Mouse (Mus musculus): ENCODE results near the gene Nckap5. TPM values are rescaled to one million over a fixed set of nuclear protein-coding genes. Genes with fewer than 3 reads are reported as not detected.

Gene Nckap5
- polyA plus RNA-seq, 1 experiment from 2014 or later, result 2.7 TPM

- no peak overlapping the region for H3K4me2 ChIP-seq (ENCODE audit: low read depth, severe bottlenecking)
- no peak for ATAC-seq (ENCODE audit: insufficient number of reproducible peaks, low FRiP score, low TSS enrichment, low read depth)
- no peaks in the 10 kb centered on the region for H3K27me3 ChIP-seq (ENCODE audit: control insufficient read depth, insufficient read depth, low read length)
- no peaks in the 10 kb centered on the region for H3K9me3 ChIP-seq (ENCODE audit: control insufficient read depth, low read length)
- H3K4me3 ChIP-seq (ENCODE audit: low read depth, low read length), result no peak overlapping the region
- no peak overlapping the region for H3K9ac ChIP-seq (ENCODE audit: low read length)
- no peak overlapping the region for H3K27ac ChIP-seq (replicated peaks; ENCODE audit: low read depth, low read length)
- DNase-seq (ENCODE audit: low spot score), result no peak
- no peaks in the 10 kb centered on the region for H3K36me3 ChIP-seq (ENCODE audit: control insufficient read depth, insufficient read depth, low read length)
- 92% methylated on average over 1 of the region's 1 CpGs for WGBS
- no peaks in the 10 kb centered on the region; the same call in 1 of the 2 replicates for H3K4me1 ChIP-seq (ENCODE audit: control insufficient read depth, insufficient read depth, low read length)
Observed at GRCm38 (mm10) chr1:126679348-126679747, 151.3 kb downstream of the Nckap5 start.

GRCm38 (mm10) chr1:126677280-126677679, 153.3 kb downstream of the Nckap5 start:
- H3K4me1 ChIP-seq (ENCODE audit: control insufficient read depth, insufficient read depth, low read length), result no peaks in the 10 kb centered on the region
- no peaks in the 10 kb centered on the region for H3K36me3 ChIP-seq (ENCODE audit: control insufficient read depth, insufficient read depth, low read length)
- DNase-seq (ENCODE audit: low spot score) (no peak), ATAC-seq (ENCODE audit: insufficient number of reproducible peaks, low FRiP score, low TSS enrichment, low read depth) (no peak)
- no peaks in the 10 kb centered on the region for H3K27me3 ChIP-seq (ENCODE audit: control insufficient read depth, insufficient read depth, low read length)
- H3K27ac ChIP-seq (replicated peaks; ENCODE audit: low read depth, low read length), result no peak overlapping the region
- 19% methylated on average over 4 of the region's 4 CpGs for WGBS
- H3K4me2 ChIP-seq (ENCODE audit: low read depth, severe bottlenecking), result no peak overlapping the region
- no peaks in the 10 kb centered on the region for H3K9me3 ChIP-seq (ENCODE audit: control insufficient read depth, low read length)
- H3K9ac ChIP-seq (ENCODE audit: low read length), result no peak overlapping the region
- H3K4me3 ChIP-seq (ENCODE audit: low read depth, low read length), result no peak overlapping the region

GRCm38 (mm10) chr1:126676769-126677168, 153.8 kb downstream of the Nckap5 start:
- Histone ChIP-seq H3K27ac (replicated peaks; ENCODE audit: low read depth, low read length) (no peak overlapping the region), H3K4me1 (ENCODE audit: control insufficient read depth, insufficient read depth, low read length) (no peaks in the 10 kb centered on the region), H3K9me3 (ENCODE audit: control insufficient read depth, low read length) (no peaks in the 10 kb centered on the region), H3K9ac (ENCODE audit: low read length) (no peak overlapping the region), H3K36me3 (ENCODE audit: control insufficient read depth, insufficient read depth, low read length) (no peaks in the 10 kb centered on the region), H3K4me2 (ENCODE audit: low read depth, severe bottlenecking) (no peak overlapping the region), H3K4me3 (ENCODE audit: low read depth, low read length) (no peak overlapping the region), H3K27me3 (ENCODE audit: control insufficient read depth, insufficient read depth, low read length) (no peaks in the 10 kb centered on the region)
- DNase-seq (ENCODE audit: low spot score) (no peak), ATAC-seq (ENCODE audit: insufficient number of reproducible peaks, low FRiP score, low TSS enrichment, low read depth) (no peak)
- WGBS, result 0% methylated on average over 1 of the region's 1 CpGs

GRCm38 (mm10) chr1:126675142-126675541, 155.5 kb downstream of the Nckap5 start:
- H3K27me3 ChIP-seq (ENCODE audit: control insufficient read depth, insufficient read depth, low read length), result no peaks in the 10 kb centered on the region
- H3K9me3 ChIP-seq (ENCODE audit: control insufficient read depth, low read length), result no peaks in the 10 kb centered on the region
- H3K36me3 ChIP-seq (ENCODE audit: control insufficient read depth, insufficient read depth, low read length), result no peaks in the 10 kb centered on the region
- WGBS, result 7% methylated on average over 1 of the region's 1 CpGs
- ATAC-seq (ENCODE audit: insufficient number of reproducible peaks, low FRiP score, low TSS enrichment, low read depth) (no peak), DNase-seq (ENCODE audit: low spot score) (no peak)
- H3K9ac ChIP-seq (ENCODE audit: low read length), result no peak overlapping the region
- H3K4me3 ChIP-seq (ENCODE audit: low read depth, low read length), result no peak overlapping the region
- H3K4me1 ChIP-seq (ENCODE audit: control insufficient read depth, insufficient read depth, low read length), result no peaks in the 10 kb centered on the region
- H3K27ac ChIP-seq (replicated peaks; ENCODE audit: low read depth, low read length), result no peak overlapping the region
- H3K4me2 ChIP-seq (ENCODE audit: low read depth, severe bottlenecking), result no peak overlapping the region

GRCm38 (mm10) chr1:126673238-126673637, 157.4 kb downstream of the Nckap5 start:
- no peaks in the 10 kb centered on the region for H3K9me3 ChIP-seq (ENCODE audit: control insufficient read depth, low read length)
- no peak overlapping the region for H3K4me2 ChIP-seq (ENCODE audit: low read depth, severe bottlenecking)
- no peak overlapping the region for H3K4me3 ChIP-seq (ENCODE audit: low read depth, low read length)
- no peak for ATAC-seq (ENCODE audit: insufficient number of reproducible peaks, low FRiP score, low TSS enrichment, low read depth)
- 91% methylated on average over 2 of the region's 2 CpGs for WGBS
- H3K36me3 ChIP-seq (ENCODE audit: control insufficient read depth, insufficient read depth, low read length), result no peaks in the 10 kb centered on the region
- H3K4me1 ChIP-seq (ENCODE audit: control insufficient read depth, insufficient read depth, low read length), result no peaks in the 10 kb centered on the region
- no peak overlapping the region for H3K9ac ChIP-seq (ENCODE audit: low read length)
- H3K27me3 ChIP-seq (ENCODE audit: control insufficient read depth, insufficient read depth, low read length), result no peaks in the 10 kb centered on the region
- no peak overlapping the region for H3K27ac ChIP-seq (replicated peaks; ENCODE audit: low read depth, low read length)
- no peak for DNase-seq (ENCODE audit: low spot score)

GRCm38 (mm10) chr1:126670507-126670906, 160.1 kb downstream of the Nckap5 start:
- ATAC-seq (ENCODE audit: insufficient number of reproducible peaks, low FRiP score, low TSS enrichment, low read depth), result no peak
- no peaks in the 10 kb centered on the region for H3K27me3 ChIP-seq (ENCODE audit: control insufficient read depth, insufficient read depth, low read length)
- 96% methylated on average over 3 of the region's 3 CpGs for WGBS
- H3K9ac ChIP-seq (ENCODE audit: low read length), result no peak overlapping the region
- no peak overlapping the region for H3K4me3 ChIP-seq (ENCODE audit: low read depth, low read length)
- no peaks in the 10 kb centered on the region for H3K9me3 ChIP-seq (ENCODE audit: control insufficient read depth, low read length)
- DNase-seq (ENCODE audit: low spot score), result no peak
- no peaks in the 10 kb centered on the region for H3K4me1 ChIP-seq (ENCODE audit: control insufficient read depth, insufficient read depth, low read length)
- H3K4me2 ChIP-seq (ENCODE audit: low read depth, severe bottlenecking), result no peak overlapping the region
- no peak overlapping the region for H3K27ac ChIP-seq (replicated peaks; ENCODE audit: low read depth, low read length)
- no peaks in the 10 kb centered on the region for H3K36me3 ChIP-seq (ENCODE audit: control insufficient read depth, insufficient read depth, low read length)

- no peak overlapping the region for H3K4me2 ChIP-seq (ENCODE audit: low read depth, severe bottlenecking)
- no peaks in the 10 kb centered on the region for H3K9me3 ChIP-seq (ENCODE audit: control insufficient read depth, low read length)
- H3K4me1 ChIP-seq (ENCODE audit: control insufficient read depth, insufficient read depth, low read length), result no peaks in the 10 kb centered on the region
- no peak overlapping the region for H3K9ac ChIP-seq (ENCODE audit: low read length)
- no peaks in the 10 kb centered on the region for H3K36me3 ChIP-seq (ENCODE audit: control insufficient read depth, insufficient read depth, low read length)
- no peaks in the 10 kb centered on the region for H3K27me3 ChIP-seq (ENCODE audit: control insufficient read depth, insufficient read depth, low read length)
- DNase-seq (ENCODE audit: low spot score), result no peak
- no peak overlapping the region for H3K4me3 ChIP-seq (ENCODE audit: low read depth, low read length)
- ATAC-seq (ENCODE audit: insufficient number of reproducible peaks, low FRiP score, low TSS enrichment, low read depth), result no peak
- WGBS, result 83% methylated on average over 7 of the region's 7 CpGs
- H3K27ac ChIP-seq (replicated peaks; ENCODE audit: low read depth, low read length), result no peak overlapping the region
Observed at GRCm38 (mm10) chr1:126660098-126660999, 170.2 kb downstream of the Nckap5 start.

- Histone ChIP-seq H3K4me1 (ENCODE audit: control insufficient read depth, insufficient read depth, low read length) (no peaks in the 10 kb centered on the region), H3K27ac (replicated peaks; ENCODE audit: low read depth, low read length) (no peak overlapping the region), H3K9me3 (ENCODE audit: control insufficient read depth, low read length) (no peaks in the 10 kb centered on the region), H3K27me3 (ENCODE audit: control insufficient read depth, insufficient read depth, low read length) (no peaks in the 10 kb centered on the region), H3K36me3 (ENCODE audit: control insufficient read depth, insufficient read depth, low read length) (no peaks in the 10 kb centered on the region), H3K4me2 (ENCODE audit: low read depth, severe bottlenecking) (no peak overlapping the region), H3K4me3 (ENCODE audit: low read depth, low read length) (no peak overlapping the region), H3K9ac (ENCODE audit: low read length) (no peak overlapping the region)
- WGBS, result 92% methylated on average over 11 of the region's 11 CpGs
- no peak for DNase-seq (ENCODE audit: low spot score)
- no peak for ATAC-seq (ENCODE audit: insufficient number of reproducible peaks, low FRiP score, low TSS enrichment, low read depth)
Observed at GRCm38 (mm10) chr1:126658731-126659130, 171.9 kb downstream of the Nckap5 start.

Measured in limb, embryonic 11.5 days (tissue).